Mouse (Mus musculus) hematopoietic stem cell, adult 5-6 weeks (primary cell): Measurements from ENCODE around the gene Etfbkmt. TPM values are rescaled to one million over a fixed set of nuclear protein-coding genes. Genes with fewer than 3 reads are reported as not detected.
"Not testable (repeated sequence)": the region's sequence is repeated elsewhere in the genome, so short reads cannot be mapped to it uniquely, and the experiment has no call there.

Experiments
- ATAC-seq, 2 experiments: fragments of 125-278 bp in 1 of 2; replicated peaks in 1 of 2; 2 replicates each; pipeline ENCODE4 v1.8.0; 2016 to 2017; ENCODE audit warnings: inconsistent platforms in 2 of 2, mild to moderate bottlenecking in 2 of 2, moderate number of reproducible peaks in 2 of 2, low read depth in 1 of 2, moderate TSS enrichment in 1 of 2; ENCODE audit not compliant: low FRiP score in 2 of 2, poor library complexity in 2 of 2, severe bottlenecking in 2 of 2, insufficient read depth in 1 of 2, low TSS enrichment in 1 of 2
- total RNA-seq: library from RNA; stranded (forward); fragments of 172-1452, 232-1000 nt; gene quantifications from 2 replicates; pipeline ENCODE4 v1.2.3, GENCODE M21; 2017

The Etfbkmt gene
- total RNA-seq, 1 experiment from 2014 or later = 26.8 TPM

DNA sequence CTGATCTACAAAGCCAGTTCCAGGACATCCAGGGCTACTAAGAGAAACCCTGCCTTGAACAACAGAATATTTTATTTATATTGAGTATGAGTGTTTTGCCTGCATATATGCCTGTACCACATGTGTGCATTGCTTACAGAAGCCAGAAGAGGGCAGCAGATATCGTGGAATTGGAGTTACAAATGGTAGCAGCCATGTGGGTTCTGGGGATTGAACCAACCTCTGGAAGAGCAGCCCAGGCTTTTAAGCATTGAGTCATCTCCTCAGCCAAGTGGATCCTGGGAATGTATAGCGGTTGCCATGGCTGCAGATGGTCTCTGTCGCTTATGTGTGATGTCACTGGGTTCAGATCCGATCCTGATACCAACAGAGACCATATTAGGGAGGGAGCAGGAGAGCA, 13.0 kb upstream of the Etfbkmt start:
- ATAC-seq = peak; percentile 45 to 53; a peak in 1 of 4 replicates

DNA sequence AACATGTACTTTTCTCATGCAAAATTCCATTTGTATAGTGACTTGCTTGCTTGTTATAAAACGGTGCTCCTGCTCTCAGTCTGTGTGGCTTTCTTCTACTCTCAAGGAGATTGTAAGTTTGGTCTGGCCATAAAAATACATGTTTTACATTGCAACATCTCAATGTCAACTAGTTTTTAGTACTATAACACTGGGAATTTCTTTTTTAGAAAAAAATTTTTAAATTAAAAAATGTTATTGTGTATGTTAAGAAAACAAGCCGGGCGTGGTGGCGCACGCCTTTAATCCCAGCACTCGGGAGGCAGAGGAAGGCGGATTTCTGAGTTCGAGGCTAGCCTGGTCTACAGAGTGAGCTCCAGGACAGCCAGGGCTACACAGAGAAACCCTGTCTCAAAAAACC, 9.8 kb upstream of the Etfbkmt start, which contains the start of gene Gm10203:
Gene Gm10203, plus strand, starts transcription at position 301 of the 400 bp plus-strand sequence.
- ATAC-seq = not testable (repeated sequence)

DNA sequence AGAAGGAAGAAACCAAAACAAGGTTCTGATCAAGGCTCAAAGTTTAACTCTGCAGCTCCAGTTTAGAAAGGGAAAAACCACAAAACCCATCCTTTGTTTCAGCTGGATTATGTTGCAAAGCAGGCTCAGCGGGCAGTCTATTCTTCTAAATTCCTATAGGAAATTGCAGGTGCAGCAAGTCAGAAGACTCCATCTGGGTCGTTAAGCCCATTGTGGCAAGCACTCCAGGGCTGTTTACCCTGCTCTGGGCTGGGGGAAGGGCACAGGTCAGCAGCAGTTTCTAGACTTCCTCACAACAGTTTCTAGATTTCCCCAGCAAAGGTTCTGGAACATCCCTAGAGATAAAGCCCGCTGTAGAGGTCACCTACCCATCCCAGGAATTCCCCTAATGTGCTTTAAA, 8.5 kb upstream of the Etfbkmt start:
- ATAC-seq = no peak

DNA sequence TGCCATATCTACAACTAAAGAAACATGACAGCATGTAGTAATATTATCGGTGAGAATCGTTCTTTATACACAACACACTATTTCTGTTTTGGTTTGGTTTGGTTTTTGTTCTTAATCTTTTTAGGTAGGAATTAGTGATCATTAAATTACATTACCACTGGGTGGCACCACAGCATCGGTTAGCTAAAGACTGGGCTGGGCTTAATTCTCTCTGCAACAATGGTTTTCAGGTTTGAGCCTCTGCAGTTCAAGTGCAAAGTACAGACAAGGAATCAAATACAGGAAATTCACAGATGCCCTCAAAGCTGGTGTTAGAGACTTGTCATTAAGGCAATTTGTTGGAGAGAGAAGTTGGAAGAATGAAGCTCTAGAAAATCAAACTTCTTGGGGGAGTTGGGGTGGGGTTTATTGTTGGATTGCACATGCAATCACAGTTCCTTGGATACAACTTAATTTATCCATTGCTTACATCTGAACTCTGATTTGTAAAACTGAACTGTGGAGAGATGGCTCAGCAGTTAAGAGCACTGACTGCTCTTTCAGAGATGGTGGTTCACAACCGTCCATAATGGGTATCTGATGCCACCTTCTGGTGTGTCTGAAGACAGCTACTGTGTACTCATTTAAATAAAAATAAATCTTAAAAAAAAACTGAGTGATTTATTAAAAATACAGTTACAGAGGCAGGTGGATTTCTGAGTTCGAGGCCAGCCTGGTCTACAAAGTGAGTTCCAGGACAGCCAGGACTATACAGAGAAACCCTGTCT, 7.2 kb upstream of the Etfbkmt start:
- ATAC-seq = peak; percentile 95 to 98

DNA sequence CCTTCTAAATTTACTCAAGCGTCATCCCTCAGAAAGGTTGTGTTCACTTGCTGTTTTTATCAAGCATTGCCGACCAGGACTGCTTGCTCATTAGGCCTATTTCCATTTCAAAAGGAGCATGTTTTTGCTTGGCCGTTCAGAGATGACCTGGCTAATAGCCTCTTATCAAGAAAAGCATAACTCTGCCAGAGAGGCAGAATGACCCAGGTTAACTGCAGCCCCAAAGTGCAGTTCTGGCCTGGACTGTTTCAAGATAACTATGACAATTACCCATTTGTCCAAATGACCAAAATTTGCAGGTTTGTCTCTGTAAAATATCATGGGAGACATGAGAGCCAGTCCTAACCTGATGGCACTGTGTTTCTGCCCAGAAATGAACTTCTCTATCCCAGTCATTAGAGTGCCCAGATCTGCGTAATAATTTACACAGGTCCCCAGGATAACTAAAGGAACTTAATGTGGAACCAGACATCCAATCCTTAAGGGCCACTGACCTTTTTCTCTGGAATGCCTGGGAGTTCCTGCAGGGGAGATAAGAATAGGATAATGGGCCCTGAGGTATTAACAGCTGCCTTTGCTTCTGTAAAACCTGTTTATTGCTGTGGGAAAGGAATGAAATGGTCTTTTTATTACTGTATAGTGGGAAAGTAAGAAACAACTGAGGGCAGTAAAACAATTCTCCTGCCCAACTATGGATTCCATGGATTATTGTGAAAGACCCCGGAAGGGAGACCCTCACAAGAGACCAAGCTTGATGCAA, 5.1 kb upstream of the Etfbkmt start:
- no peak for ATAC-seq

DNA sequence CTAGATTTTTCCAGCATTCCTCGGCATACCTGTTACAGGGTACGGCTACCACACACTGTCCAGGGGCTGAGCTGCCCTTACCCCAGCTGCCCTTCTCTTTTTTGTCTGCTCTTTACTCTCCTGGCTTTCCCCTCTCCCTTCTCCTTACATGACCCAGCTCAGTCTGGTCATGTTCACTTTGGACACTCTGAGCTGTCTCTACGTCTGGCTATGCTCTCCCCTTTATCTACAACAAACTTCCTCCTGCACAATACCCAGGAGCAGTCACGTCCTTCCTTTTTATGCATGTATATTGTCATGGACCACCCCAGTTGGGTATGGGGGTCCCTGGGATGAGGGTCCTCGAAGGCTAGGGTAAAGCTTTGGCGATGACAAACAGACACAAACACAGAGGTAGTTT, 4.0 kb upstream of the Etfbkmt start:
- ATAC-seq = no peak

DNA sequence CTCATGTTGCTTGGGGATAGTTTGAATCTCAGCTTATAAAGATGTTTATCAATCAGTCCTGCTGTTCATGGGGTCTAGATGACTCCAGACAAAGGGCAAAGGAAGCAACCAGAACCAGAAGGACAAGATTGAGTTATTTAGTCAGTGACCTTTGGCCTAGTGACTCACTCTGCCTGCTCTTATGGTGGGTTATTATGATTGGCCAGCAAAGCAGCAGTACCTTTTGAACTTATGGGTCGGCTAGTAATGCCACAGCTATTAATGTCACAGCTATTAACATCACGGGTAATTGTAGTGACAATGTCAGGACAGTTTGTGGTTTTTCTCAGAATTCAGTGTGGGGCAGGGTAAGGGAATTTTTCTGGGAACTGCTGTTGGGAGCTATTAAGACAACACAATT, 1.7 kb upstream of the Etfbkmt start:
- no peak for ATAC-seq

DNA sequence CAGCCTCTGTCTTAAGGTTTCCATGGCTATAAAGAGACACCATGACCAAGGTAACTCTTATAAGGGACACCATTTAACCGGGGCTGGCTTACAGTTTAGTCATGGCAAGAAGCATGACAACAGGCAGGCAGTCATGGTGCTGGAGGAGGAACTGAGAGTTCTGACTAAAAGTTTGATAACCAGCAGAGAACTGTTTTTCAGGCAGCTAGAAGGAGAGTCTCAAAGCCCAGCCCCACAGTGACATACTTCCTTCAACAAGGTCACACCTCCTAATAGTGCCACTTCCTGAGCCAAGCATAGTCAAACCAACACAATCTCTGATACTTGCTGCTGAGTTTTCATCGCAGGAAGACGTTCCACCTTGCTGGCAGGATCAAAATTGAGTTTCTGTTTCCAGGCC, 638 bp upstream of the Etfbkmt start:
- no peak for ATAC-seq

DNA sequence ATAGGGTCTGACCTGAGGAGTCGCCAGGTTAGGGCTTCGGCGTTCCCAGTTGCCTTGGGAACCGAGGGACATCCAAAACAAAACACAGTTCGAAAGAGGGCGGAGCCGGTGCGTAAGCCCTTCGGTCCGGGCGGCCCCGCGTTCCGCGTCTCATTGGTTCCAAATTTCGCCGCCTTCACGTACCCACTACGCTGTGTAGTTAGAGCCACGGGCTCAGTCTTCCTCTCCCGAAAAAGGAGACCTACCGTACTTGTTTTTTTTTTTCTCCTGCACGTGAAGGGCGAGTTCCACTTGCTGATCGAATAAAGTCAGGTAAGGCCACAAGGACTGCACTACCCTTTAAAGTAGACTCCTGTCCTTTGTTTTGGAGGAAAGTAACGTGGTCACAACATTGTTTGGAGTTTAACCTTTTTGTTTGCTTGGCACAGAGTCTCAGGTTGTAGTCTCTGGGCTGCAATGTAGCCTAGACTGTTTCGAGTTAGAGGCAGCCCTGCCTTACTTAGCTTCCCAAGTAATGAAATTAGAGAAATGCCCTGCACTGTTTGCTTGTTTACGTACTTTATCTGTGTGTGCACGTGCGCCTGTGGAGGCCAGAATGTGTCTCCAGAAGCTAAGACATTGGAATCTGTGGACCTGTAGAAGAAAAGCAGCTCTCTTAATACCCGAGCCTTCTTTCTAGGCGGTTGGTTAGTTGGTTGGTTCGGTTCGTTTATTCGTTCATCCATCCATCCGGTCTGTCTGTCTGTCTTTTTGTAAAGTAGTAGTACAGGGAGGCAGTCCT, 1.9 kb downstream of the Etfbkmt start:
- ATAC-seq = peak; percentile 97 to 98

DNA sequence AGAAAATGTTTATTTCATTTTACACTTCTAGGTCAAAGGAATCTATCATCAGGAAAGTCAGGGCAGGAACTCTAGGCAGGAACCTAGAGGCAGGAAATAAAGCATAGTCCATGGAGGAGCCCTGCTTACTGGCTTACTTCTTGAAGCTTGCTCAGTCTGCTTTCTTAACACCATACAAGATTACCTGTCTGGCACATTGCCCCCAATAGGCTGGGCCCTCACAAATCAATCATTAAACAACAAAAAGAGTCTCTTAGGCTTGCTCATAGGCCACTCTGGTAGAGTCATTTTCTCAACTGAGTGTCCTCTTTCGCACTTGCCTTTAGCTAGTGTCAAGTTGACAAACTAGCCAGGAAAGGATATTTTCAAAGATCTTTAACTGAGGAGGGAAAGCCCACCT, 5.5 kb downstream of the Etfbkmt start:
- ATAC-seq = no peak

DNA sequence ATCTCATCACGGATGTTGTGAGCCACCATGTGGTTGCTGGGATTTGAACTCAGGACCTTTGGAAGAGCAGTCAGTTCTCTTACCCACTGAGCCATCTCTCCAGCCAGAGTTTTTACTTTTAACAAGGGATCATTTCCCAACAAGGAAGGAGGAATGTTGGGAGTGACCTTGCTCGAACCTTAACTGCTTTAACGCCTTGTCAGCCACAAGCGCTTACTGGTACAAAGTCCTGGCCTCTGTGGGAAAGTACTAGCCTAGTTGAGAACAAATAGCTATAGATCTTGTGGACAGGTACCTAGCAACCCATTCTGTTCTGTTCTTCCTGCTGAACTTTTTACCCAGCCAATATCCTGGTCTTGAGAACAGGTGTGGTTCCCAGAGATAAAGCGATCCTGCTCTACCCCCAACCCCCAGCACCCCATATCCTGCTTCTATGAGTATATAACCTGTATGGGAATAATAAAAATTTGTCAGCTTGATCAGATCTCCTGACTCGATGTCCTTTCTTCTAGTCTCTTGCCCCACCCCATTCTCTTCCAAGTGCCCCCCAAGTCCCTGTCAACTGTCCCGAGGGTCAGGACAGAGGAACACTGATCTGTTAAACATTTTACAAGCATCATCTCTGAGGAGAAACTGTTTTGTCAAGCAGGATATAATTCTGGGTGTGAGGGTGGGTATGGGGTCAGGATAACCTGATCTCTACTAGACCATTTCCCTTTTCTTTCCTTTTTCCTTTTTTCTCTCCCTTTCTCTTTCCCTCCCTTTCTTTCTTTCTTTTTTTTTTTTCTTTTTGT, 9.0 kb downstream of the Etfbkmt start:
- no peak for ATAC-seq

DNA sequence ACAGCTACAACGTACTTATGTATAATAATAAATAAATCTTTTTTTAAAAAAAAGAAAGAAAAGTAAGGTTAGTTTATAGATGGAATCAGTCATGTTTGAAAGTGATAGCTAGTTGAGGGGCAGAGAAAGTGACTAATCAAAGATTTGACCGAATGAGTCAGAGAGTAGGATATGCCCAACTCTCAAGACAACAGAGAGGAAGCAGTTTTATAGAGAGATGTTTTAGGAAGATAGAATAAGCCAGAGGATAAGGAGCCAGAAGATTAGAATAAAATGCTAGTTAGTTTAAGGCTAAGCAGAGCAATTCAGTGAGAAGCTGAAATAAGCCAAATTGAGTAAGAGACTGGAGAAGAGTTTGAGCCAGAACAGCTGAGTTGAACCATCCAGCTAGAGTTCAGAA, 12.5 kb downstream of the Etfbkmt start:
- ATAC-seq = no peak

DNA sequence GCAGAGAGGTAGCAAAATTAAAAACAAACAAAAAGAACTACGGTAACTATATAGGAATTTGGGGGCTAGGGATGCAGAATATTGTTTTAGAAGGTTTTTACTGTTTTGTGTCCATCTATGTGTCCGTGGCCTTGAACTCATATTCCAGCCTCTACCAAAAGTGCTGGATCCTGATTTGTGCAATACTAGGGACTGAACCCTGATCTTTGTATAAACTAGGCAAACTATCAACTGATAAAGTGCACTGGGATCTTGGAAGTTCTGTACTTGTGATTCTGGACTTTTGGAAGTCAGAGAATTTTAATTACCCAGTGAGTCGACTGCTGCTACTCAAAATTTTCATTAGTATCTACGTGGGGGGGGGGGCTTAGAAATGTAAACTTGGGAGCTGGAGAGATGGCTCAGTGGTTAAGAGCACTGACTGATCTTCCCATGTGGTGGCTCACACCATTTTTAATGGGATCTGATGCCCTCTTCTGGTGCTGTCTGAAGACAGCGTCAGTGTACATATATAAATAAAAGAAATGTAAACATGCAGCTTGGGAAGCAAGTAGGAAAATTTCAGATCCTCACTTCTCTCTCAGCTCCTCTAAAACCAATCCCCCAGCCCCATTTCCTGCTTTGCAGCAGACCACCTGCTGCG, 13.9 kb downstream of the Etfbkmt start:
- no peak for ATAC-seq

DNA sequence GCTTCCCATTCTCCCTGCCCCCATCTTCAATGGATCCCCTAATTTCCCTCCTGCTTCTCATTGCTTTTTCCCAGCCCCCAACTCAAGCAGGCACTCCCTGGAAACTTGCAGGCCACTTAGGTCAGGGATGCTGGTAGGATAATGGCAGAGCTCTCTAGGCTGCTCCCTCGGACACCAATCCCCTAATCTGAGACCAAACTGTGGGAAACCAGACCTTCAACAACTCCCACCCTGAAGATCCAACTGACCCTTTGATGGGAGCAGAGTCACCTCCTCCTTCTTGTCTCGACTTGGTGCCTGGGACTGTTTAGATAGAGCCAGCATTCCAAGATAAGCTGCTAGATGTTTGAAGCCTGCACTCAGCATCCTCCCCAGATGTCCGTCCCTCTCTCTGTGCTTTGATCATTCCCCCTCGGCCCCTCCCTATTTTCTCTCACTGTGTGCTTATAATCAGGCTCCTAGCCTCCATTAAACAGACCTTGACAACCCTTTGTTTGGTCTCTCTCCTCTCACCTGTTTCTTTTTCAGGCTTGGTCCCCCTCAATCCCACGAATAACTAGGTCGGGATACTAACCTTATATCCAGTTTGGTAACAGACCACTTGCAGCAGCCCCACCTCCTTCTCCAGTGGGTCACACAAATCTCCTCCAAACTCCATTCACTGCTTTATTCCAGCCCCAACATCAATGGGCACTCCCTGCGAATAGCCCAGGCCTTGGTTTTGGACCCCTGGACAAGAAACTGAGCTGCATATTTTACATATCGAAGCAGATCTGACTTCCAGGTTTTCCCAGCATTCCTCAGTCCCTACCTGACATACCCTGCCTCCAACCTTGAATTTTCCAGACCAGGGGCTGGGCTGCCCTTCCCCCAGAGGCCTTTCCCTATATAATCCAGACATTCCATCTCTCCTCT, 14.7 kb downstream of the Etfbkmt start:
- ATAC-seq = no peak

DNA sequence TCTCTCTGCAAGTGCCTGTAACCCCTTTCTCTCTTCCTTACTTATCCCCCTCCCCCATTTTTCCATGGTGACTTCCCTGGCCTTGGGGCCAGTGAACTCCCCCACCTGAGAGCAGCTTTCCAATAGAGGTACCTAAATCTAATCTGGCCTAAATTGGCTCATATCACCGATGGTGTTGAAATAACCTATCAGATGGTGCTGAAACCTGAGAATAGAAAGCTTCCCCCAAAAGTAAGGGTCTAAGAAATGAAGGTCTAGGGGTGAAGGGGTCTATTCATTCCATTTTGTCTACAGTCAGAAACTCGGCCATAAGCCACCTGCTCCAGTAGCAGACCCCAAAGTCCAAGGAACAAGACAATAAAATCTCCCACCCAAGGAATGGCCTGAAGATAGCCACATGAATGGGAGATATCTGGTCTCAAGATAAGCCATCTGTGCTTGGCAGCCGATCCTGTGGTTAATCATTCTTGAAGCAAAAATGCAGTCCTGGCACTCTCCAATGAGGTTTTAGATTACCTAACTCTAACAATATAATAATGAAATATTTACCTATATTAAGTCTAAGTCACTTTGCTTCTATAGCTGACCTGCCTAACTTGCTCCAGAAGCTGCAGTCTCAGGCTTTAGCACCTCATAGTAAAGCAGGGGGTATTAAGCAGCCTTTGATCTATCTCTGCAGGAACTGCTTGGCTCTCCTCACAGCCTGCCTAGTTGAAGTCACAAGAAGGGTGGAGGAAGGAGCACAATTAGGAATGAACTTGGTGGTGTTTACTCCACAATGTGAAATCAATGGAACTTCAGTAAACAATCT, 15.6 kb downstream of the Etfbkmt start:
- no peak for ATAC-seq
